Mouse (Mus musculus) stomach, postnatal 0 days (tissue): ENCODE data around the gene Gm38392.

Source experiments
- CTCF ChIP-seq: IDR thresholded peaks from 2 replicates; pipeline ENCODE4 v1.5.1; 2016; ENCODE audit warnings: antibody characterized with exemption, low read depth, mild to moderate bottlenecking, moderate library complexity
- EP300 ChIP-seq: optimal IDR thresholded peaks from 2 replicates; pipeline ENCODE3; 2016; ENCODE audit warnings: antibody characterized with exemption

DNA sequence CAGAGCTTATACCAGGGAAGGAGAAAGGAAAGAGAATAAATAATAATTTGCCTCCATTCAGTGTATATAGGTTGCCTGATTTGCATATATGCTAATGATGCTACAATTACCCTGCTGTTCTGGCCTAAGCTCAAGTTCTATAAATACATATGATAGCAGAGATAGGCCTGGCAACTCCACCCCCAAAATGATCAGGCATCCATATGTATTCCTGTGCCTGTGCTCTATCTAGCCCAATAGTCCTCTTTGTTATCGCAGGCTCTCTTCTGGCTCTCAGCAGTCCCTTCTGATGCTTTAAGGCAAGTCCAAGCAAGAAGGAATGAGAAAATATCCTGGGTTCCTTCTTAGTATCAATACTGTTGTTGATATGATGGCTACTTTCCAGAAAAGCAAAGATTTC lies 82.3 kb downstream of the Gm38392 start:
- TF ChIP-seq EP300: no peak
- no peak for TF ChIP-seq CTCF
